Mouse (Mus musculus): ENCODE measurements at regions not wholly inside any gene's neighbourhood (a gene's known extent, or its start where the extent isn't known, plus 50 kb on each side); places are given as distances from the start of the nearest gene placed in this dataset.
A peak's percentile ranks its signal among the peaks of the same experiment; 100 is the strongest.

- no peak for ATAC-seq (ENCODE audit: low FRiP score, low read depth)
- Histone ChIP-seq H3K4me3 (no peak overlapping the region), H3K27ac (replicated peaks) (no peak overlapping the region), H3K27me3 (no peaks in the 10 kb centered on the region), H3K36me3 (no peaks in the 10 kb centered on the region), H3K9me3 (no peaks in the 10 kb centered on the region), H3K9ac (no peak overlapping the region), H3K4me2 (no peak overlapping the region), H3K4me1 (replicated peaks) (no peaks in the 10 kb centered on the region)
Observed at GRCm38 (mm10) chr1:143946933-143947332, 57.0 kb downstream of the Rgs2 start.

- H3K4me1 ChIP-seq (replicated peaks), result no peaks in the 10 kb centered on the region
- no peak overlapping the region for H3K4me3 ChIP-seq
- H3K27ac ChIP-seq (replicated peaks), result no peak overlapping the region
- ATAC-seq (ENCODE audit: low FRiP score, low read depth), result peak; percentile 42; the same call in 1 of the 2 replicates
- no peaks in the 10 kb centered on the region for H3K36me3 ChIP-seq
- H3K9ac ChIP-seq, result no peak overlapping the region
- WGBS, result 46% methylated on average over 5 of the region's 5 CpGs
- no peak overlapping the region for H3K4me2 ChIP-seq
- H3K9me3 ChIP-seq, result no peaks in the 10 kb centered on the region
- H3K27me3 ChIP-seq, result no peaks in the 10 kb centered on the region
Observed at GRCm38 (mm10) chr1:143941465-143941864, 62.5 kb downstream of the Rgs2 start.

GRCm38 (mm10) chr1:143939511-143939910, 64.5 kb downstream of the Rgs2 start:
- ATAC-seq (ENCODE audit: low FRiP score, low read depth), result no peak
- no peaks in the 10 kb centered on the region for H3K9me3 ChIP-seq
- H3K27me3 ChIP-seq, result no peaks in the 10 kb centered on the region
- no peak overlapping the region for H3K4me2 ChIP-seq
- H3K4me1 ChIP-seq (replicated peaks), result no peaks in the 10 kb centered on the region
- H3K27ac ChIP-seq (replicated peaks), result no peak overlapping the region
- H3K4me3 ChIP-seq, result no peak overlapping the region
- no peak overlapping the region for H3K9ac ChIP-seq
- H3K36me3 ChIP-seq, result no peaks in the 10 kb centered on the region
- WGBS, result 45% methylated on average over 2 of the region's 2 CpGs

GRCm38 (mm10) chr1:143938569-143938968, 65.4 kb downstream of the Rgs2 start:
- Histone ChIP-seq H3K36me3 (no peaks in the 10 kb centered on the region), H3K27ac (replicated peaks) (0 out of 2 replicates have a peak overlapping the region, but pooled peaks have one; percentile 42), H3K4me1 (replicated peaks) (no peaks in the 10 kb centered on the region), H3K9me3 (no peaks in the 10 kb centered on the region), H3K9ac (no peak overlapping the region), H3K27me3 (no peaks in the 10 kb centered on the region), H3K4me2 (no peak overlapping the region), H3K4me3 (no peak overlapping the region)
- peak; percentile 59 for ATAC-seq (ENCODE audit: low FRiP score, low read depth)
- WGBS, result 42% methylated on average over 3 of the region's 3 CpGs

GRCm38 (mm10) chr1:143930798-143931197, 73.2 kb downstream of the Rgs2 start:
- Histone ChIP-seq H3K9me3 (no peaks in the 10 kb centered on the region), H3K9ac (no peak overlapping the region), H3K36me3 (no peaks in the 10 kb centered on the region), H3K4me2 (no peak overlapping the region), H3K4me3 (no peak overlapping the region), H3K4me1 (replicated peaks) (no peaks in the 10 kb centered on the region), H3K27ac (replicated peaks) (no peak overlapping the region), H3K27me3 (no peaks in the 10 kb centered on the region)
- 84% methylated on average over 3 of the region's 3 CpGs for whole genome bisulfite sequencing
- no peak for ATAC-seq (ENCODE audit: low FRiP score, low read depth)

- no peak for ATAC-seq (ENCODE audit: low FRiP score, low read depth)
- Histone ChIP-seq H3K4me3 (no peak overlapping the region), H3K4me1 (replicated peaks) (no peaks in the 10 kb centered on the region), H3K27me3 (no peaks in the 10 kb centered on the region), H3K36me3 (no peaks in the 10 kb centered on the region), H3K27ac (replicated peaks) (no peak overlapping the region), H3K9me3 (no peaks in the 10 kb centered on the region), H3K9ac (no peak overlapping the region), H3K4me2 (no peak overlapping the region)
- 62% methylated on average over 5 of the region's 5 CpGs for WGBS
Observed at GRCm38 (mm10) chr1:143929567-143930165, 74.3 kb downstream of the Rgs2 start.

- Histone ChIP-seq H3K4me1 (replicated peaks) (0 out of 2 replicates have a peak, but pooled peaks cover 8% of the 10 kb centered on the region), H3K9me3 (no peaks in the 10 kb centered on the region), H3K4me3 (no peak overlapping the region), H3K4me2 (no peak overlapping the region), H3K36me3 (no peaks in the 10 kb centered on the region), H3K27ac (replicated peaks) (no peak overlapping the region), H3K9ac (no peak overlapping the region), H3K27me3 (no peaks in the 10 kb centered on the region)
- 75% methylated on average over 1 of the region's 1 CpGs for WGBS
- ATAC-seq (ENCODE audit: low FRiP score, low read depth), result no peak
Observed at GRCm38 (mm10) chr1:143922499-143922898, 81.5 kb downstream of the Rgs2 start.

GRCm38 (mm10) chr1:143920256-143920655, 83.7 kb downstream of the Rgs2 start:
- Histone ChIP-seq H3K27me3 (no peaks in the 10 kb centered on the region), H3K4me2 (no peak overlapping the region), H3K27ac (replicated peaks) (no peak overlapping the region), H3K4me1 (replicated peaks) (0 out of 2 replicates have a peak, but pooled peaks cover 8% of the 10 kb centered on the region), H3K4me3 (no peak overlapping the region), H3K9ac (no peak overlapping the region), H3K36me3 (no peaks in the 10 kb centered on the region), H3K9me3 (no peaks in the 10 kb centered on the region)
- ATAC-seq (ENCODE audit: low FRiP score, low read depth), result no peak
- WGBS, result 22% methylated on average over 7 of the region's 7 CpGs

- ATAC-seq (ENCODE audit: low FRiP score, low read depth), result no peak
- no peak overlapping the region for H3K27ac ChIP-seq (replicated peaks)
- no peaks in the 10 kb centered on the region for H3K27me3 ChIP-seq
- no peak overlapping the region for H3K4me3 ChIP-seq
- 0 out of 2 replicates have a peak, but pooled peaks cover 8% of the 10 kb centered on the region for H3K4me1 ChIP-seq (replicated peaks)
- no peak overlapping the region for H3K9ac ChIP-seq
- no peak overlapping the region for H3K4me2 ChIP-seq
- H3K36me3 ChIP-seq, result no peaks in the 10 kb centered on the region
- H3K9me3 ChIP-seq, result no peaks in the 10 kb centered on the region
- WGBS, result 80% methylated on average over 5 of the region's 5 CpGs
Observed at GRCm38 (mm10) chr1:143918949-143919348, 85.0 kb downstream of the Rgs2 start.

GRCm38 (mm10) chr1:143918146-143918774, 85.7 kb downstream of the Rgs2 start:
- H3K36me3 ChIP-seq, result no peaks in the 10 kb centered on the region
- no peak overlapping the region for H3K4me2 ChIP-seq
- H3K27ac ChIP-seq (replicated peaks), result no peak overlapping the region
- no peaks in the 10 kb centered on the region for H3K27me3 ChIP-seq
- 91% methylated on average over 9 of the region's 9 CpGs for WGBS
- no peak overlapping the region for H3K4me3 ChIP-seq
- 0 out of 2 replicates have a peak, but pooled peaks cover 8% of the 10 kb centered on the region for H3K4me1 ChIP-seq (replicated peaks)
- no peaks in the 10 kb centered on the region for H3K9me3 ChIP-seq
- ATAC-seq (ENCODE audit: low FRiP score, low read depth), result no peak
- H3K9ac ChIP-seq, result no peak overlapping the region

- Histone ChIP-seq H3K36me3 (no peaks in the 10 kb centered on the region), H3K9ac (no peak overlapping the region), H3K27ac (replicated peaks) (no peak overlapping the region), H3K4me1 (replicated peaks) (0 out of 2 replicates have a peak, but pooled peaks cover 8% of the 10 kb centered on the region), H3K9me3 (no peaks in the 10 kb centered on the region), H3K4me2 (no peak overlapping the region), H3K4me3 (no peak overlapping the region), H3K27me3 (no peaks in the 10 kb centered on the region)
- ATAC-seq (ENCODE audit: low FRiP score, low read depth), result no peak
- WGBS, result 61% methylated on average over 5 of the region's 5 CpGs
Observed at GRCm38 (mm10) chr1:143917623-143918022, 86.3 kb downstream of the Rgs2 start.

- no peaks in the 10 kb centered on the region for H3K9me3 ChIP-seq
- H3K27me3 ChIP-seq, result no peaks in the 10 kb centered on the region
- no peak overlapping the region for H3K9ac ChIP-seq
- 91% methylated on average over 9 of the region's 9 CpGs for WGBS
- ATAC-seq (ENCODE audit: low FRiP score, low read depth), result no peak
- 0 out of 2 replicates have a peak, but pooled peaks cover 8% of the 10 kb centered on the region for H3K4me1 ChIP-seq (replicated peaks)
- H3K4me3 ChIP-seq, result no peak overlapping the region
- no peak overlapping the region for H3K4me2 ChIP-seq
- H3K27ac ChIP-seq (replicated peaks), result no peak overlapping the region
- no peaks in the 10 kb centered on the region for H3K36me3 ChIP-seq
Observed at GRCm38 (mm10) chr1:143916587-143916986, 87.4 kb downstream of the Rgs2 start.

Data from hindbrain, embryonic 15.5 days (tissue).